8 mouse cellular contexts compared by ENCODE assay signal in the genomic region with DNA sequence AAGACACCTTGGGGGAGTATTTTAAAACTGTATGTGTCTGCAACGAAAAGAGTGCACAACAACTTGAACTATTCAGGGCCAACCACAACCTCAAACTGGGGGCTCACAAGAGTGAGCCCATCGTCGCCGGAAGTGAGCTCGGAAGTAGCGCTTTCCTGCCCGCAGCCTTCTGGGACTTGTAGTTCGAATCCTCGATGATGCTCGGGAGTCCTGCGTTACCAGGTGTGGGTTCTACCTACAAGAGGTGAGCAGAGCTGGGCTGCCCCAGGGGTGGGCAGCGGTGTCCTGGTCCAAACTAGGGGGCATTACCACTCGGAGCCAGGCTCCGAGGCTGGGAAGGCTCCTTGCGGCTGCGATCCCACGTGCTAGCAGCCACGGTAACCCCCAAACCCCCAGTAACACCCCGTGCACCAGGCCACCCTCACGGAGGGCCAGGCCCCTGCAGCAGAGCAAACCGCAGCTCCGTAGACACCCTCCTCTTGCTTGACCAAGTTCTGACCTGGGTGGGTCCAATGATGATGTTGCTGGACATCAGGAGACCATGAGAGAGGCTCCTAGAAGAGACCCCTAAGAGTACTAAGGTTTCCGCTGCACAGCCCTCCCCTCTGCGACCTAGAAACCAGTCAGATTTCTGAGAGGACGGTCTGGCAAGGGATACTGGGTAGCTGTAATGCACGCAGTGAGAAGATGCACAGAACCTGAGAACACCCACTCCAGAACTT. TPM values are rescaled to one million over a fixed set of nuclear protein-coding genes. Genes with fewer than 3 reads are reported as not detected.
DNase-seq lines count a peak whose midpoint lies in the region; ATAC-seq and TF ChIP-seq lines count a peak whose summit lies in the region.

No protein-coding gene starts in this region.

- 2% methylated on average over 26 of the region's 26 CpGs for WGBS in forebrain, embryonic 12.5 days
- WGBS in lung, embryonic 15.5 days: 1% methylated on average over 26 of the region's 26 CpGs
- WGBS in olfactory bulb, adult 2 months: under 1% methylated on average over 26 of the region's 26 CpGs

- ATAC-seq in G1E (ENCODE audit: extremely low read depth, insufficient number of reproducible peaks, low FRiP score, poor library complexity, severe bottlenecking): peak; percentile 95
- peak; percentile 90 for ATAC-seq in forebrain, embryonic 12.5 days (ENCODE audit: low FRiP score)
- ATAC-seq in lung, embryonic 15.5 days (ENCODE audit: borderline replicate concordance, extremely low read depth, low FRiP score, low TSS enrichment): peak; percentile 81; the same call in 1 of the 2 replicates

- no peak overlapping the region for H3K27ac ChIP-seq in forebrain, embryonic 12.5 days
- no peak overlapping the region for H3K27ac ChIP-seq in lung, embryonic 15.5 days
- H3K27ac ChIP-seq in olfactory bulb, adult 2 months (ENCODE audit: insufficient read depth, low read depth, low read length): no peak overlapping the region

- no peak for TF ChIP-seq POLR2A in olfactory bulb, adult 2 months (IDR thresholded peaks at IDR 0.05; ENCODE audit: insufficient read depth, low read depth, low read length)

- H3K27me3 ChIP-seq in G1E (ENCODE audit: insufficient read depth, low read length): no peaks in the 10 kb centered on the region
- no peaks in the 10 kb centered on the region for H3K27me3 ChIP-seq in forebrain, embryonic 12.5 days
- no peaks in the 10 kb centered on the region for H3K27me3 ChIP-seq in lung, embryonic 15.5 days

- H3K4me2 ChIP-seq in forebrain, embryonic 12.5 days: peak overlapping the region; percentile 89
- H3K4me2 ChIP-seq in lung, embryonic 15.5 days: peak overlapping the region; percentile 98

- H3K4me1 ChIP-seq in G1E (ENCODE audit: insufficient read depth, low read depth, low read length): peaks cover 19% of the 10 kb centered on the region
- H3K4me1 ChIP-seq in forebrain, embryonic 12.5 days: peaks cover 14% of the 10 kb centered on the region
- H3K4me1 ChIP-seq in lung, embryonic 15.5 days: peaks cover 9% of the 10 kb centered on the region; the same call in 1 of the 2 replicates
- no peaks in the 10 kb centered on the region for H3K4me1 ChIP-seq in olfactory bulb, adult 2 months (ENCODE audit: control insufficient read depth, insufficient read depth, low read length)

- peak overlapping the region; percentile 69 for H3K9ac ChIP-seq in forebrain, embryonic 12.5 days
- peak overlapping the region; percentile 64 for H3K9ac ChIP-seq in lung, embryonic 15.5 days

- peak overlapping the region; percentile 97 for H3K4me3 ChIP-seq in G1E (ENCODE audit: low read depth, low read length)
- peak overlapping the region; percentile 74 for H3K4me3 ChIP-seq in forebrain, embryonic 12.5 days (replicated peaks)
- H3K4me3 ChIP-seq in lung, embryonic 15.5 days: peak overlapping the region; percentile 80
- peak overlapping the region; percentile 98 for H3K4me3 ChIP-seq in olfactory bulb, adult 2 months (ENCODE audit: insufficient read depth, low read depth, low read length)

- H3K9me3 ChIP-seq in G1E (replicated peaks): no peaks in the 10 kb centered on the region
- H3K9me3 ChIP-seq in forebrain, embryonic 12.5 days: no peaks in the 10 kb centered on the region
- no peaks in the 10 kb centered on the region for H3K9me3 ChIP-seq in lung, embryonic 15.5 days

- peaks cover 26% of the 10 kb centered on the region for H3K36me3 ChIP-seq in G1E (replicated peaks)
- no peaks in the 10 kb centered on the region for H3K36me3 ChIP-seq in forebrain, embryonic 12.5 days (replicated peaks)
- no peaks in the 10 kb centered on the region for H3K36me3 ChIP-seq in lung, embryonic 15.5 days

- DNase-seq in G1E (ENCODE audit: low spot score): peak; percentile 73
- peak; percentile 73 for DNase-seq in c-Kit-positive CD71-positive TER-119-positive erythroid progenitor cells, embryonic 14.5 days (ENCODE audit: low spot score)
- DNase-seq in heart, postnatal 4 days: peak; percentile 47
- DNase-seq in layer of hippocampus, adult 8-10 months (ENCODE audit: low spot score in 2 of 2): peak; percentile 43 to 69
- DNase-seq in thymus, postnatal 10 days (ENCODE audit: low spot score in 2 of 2): peak; percentile 56 to 67

- TF ChIP-seq CTCF in G1E (IDR thresholded peaks at IDR 0.05; ENCODE audit: low read depth, low read length): no peak
- TF ChIP-seq CTCF in olfactory bulb, adult 2 months (IDR thresholded peaks at IDR 0.05; ENCODE audit: insufficient read depth, low read depth, low read length): no peak

RNA-seq across cellular contexts. Expression of gene Zfp239, which starts 1.2 kb away (rescaled TPM):
- 23.9 and 30.3 TPM in 2 replicates for total RNA-seq in G1E (2014; fragmentation: Nextera tagmentation)
- 17.8 and 19.9 TPM in 2 replicates for total RNA-seq in G1E (2017)
- 3.5 and 6.4 TPM in 2 replicates for polyA plus RNA-seq in G1E (2012)
- polyA plus RNA-seq in forebrain, embryonic 12.5 days (2016; fragmentation: Nextera tagmentation; extraction: Ambion mirVana): 13.1 and 16.1 TPM in 2 replicates
- under 1 TPM; 0.38 to 0.57 TPM for total RNA-seq in heart, postnatal 4 days (2021)
- total RNA-seq in layer of hippocampus, adult 8-10 months (2022): 10 to 100 TPM; 32.3 to 45.5 (median 38.4) TPM
- 7.6 and 7.9 TPM in 2 replicates for polyA plus RNA-seq in lung, embryonic 15.5 days (2015; fragmentation: Nextera tagmentation; extraction: Ambion mirVana)
- polyA plus RNA-seq in olfactory bulb, adult 2 months (2012; ENCODE audit: insufficient read depth, insufficient read length, low replicate concordance, missing spikeins): not detected in 2 replicates

RNA-seq across cellular contexts. Expression of gene Zfp637, which starts 22.1 kb away (rescaled TPM):
- total RNA-seq in G1E (2014; fragmentation: Nextera tagmentation) (46.6 and 60.7 TPM in 2 replicates), G1E (2017) (35.7 and 41.7 TPM in 2 replicates)
- 14.0 and 19.4 TPM in 2 replicates for polyA plus RNA-seq in G1E (2012)
- polyA plus RNA-seq in forebrain, embryonic 12.5 days (2016; fragmentation: Nextera tagmentation; extraction: Ambion mirVana): 127 and 136 TPM in 2 replicates
- total RNA-seq in heart, postnatal 4 days (2021): 10 to 100 TPM; 35.4 to 37.0 TPM
- total RNA-seq in layer of hippocampus, adult 8-10 months (2022): 10 to 100 TPM; 48.0 to 51.4 (median 50.4) TPM
- polyA plus RNA-seq in lung, embryonic 15.5 days (2015; fragmentation: Nextera tagmentation; extraction: Ambion mirVana): 146 and 148 TPM in 2 replicates
- not detected in 2 replicates for polyA plus RNA-seq in olfactory bulb, adult 2 months (2012; ENCODE audit: insufficient read depth, insufficient read length, low replicate concordance, missing spikeins)

RNA-seq across cellular contexts. Expression of gene Hnrnpf, which starts 37.1 kb away (rescaled TPM):
- 483 and 552 TPM in 2 replicates for total RNA-seq in G1E (2014; fragmentation: Nextera tagmentation)
- 1,860 and 1,876 TPM in 2 replicates for total RNA-seq in G1E (2017)
- 171 and 204 TPM in 2 replicates for polyA plus RNA-seq in G1E (2012)
- 624 TPM in 2 replicates for polyA plus RNA-seq in forebrain, embryonic 12.5 days (2016; fragmentation: Nextera tagmentation; extraction: Ambion mirVana)
- total RNA-seq in heart, postnatal 4 days (2021): 100 to 1,000 TPM; 468 to 481 TPM
- total RNA-seq in layer of hippocampus, adult 8-10 months (2022): 100 to 1,000 TPM; 119 to 160 (median 148) TPM
- 788 and 807 TPM in 2 replicates for polyA plus RNA-seq in lung, embryonic 15.5 days (2015; fragmentation: Nextera tagmentation; extraction: Ambion mirVana)
- 271 and 502 TPM in 2 replicates for polyA plus RNA-seq in olfactory bulb, adult 2 months (2012; ENCODE audit: insufficient read depth, insufficient read length, low replicate concordance, missing spikeins)
